In the genomic region with DNA sequence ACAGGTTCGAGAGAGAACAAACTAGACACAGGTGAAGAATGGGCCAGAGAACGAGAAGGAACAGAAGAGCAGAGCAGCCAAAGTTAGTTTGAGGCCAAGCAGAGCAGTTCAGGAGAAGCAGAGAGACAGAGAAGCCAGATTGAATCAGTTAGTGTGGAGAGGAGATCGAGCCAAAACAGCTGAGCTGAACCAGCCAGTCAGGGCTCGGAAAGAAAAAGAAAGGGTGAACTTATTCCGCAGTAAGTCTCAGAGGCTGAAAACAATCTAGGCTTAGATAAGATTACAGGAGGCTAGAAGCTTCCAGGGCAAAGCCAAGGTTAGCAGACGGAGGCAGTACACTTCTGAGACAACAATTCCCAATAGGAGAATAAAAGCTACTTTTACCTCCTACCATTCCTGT, we compare ENCODE assay signal across 13 mouse cellular contexts. TPM values are rescaled to one million over a fixed set of nuclear protein-coding genes. Genes with fewer than 3 reads are reported as not detected.
DNase-seq lines count a peak whose midpoint lies in the region; ATAC-seq and TF ChIP-seq lines count a peak whose summit lies in the region.
"Had no signal": no experiment of that assay in that cellular context is flagged by ENCODE, and none has a peak within 500 bp of the region (broad histone marks: within the 10 kb centered on the region; RNA-seq: fewer than 3 reads in every experiment).

No protein-coding gene starts in this region.

- H3K4me3 ChIP-seq in kidney, embryonic 15.5 days (replicated peaks), result no peak overlapping the region
- peak overlapping the region; percentile 51 for H3K4me3 ChIP-seq in bone marrow macrophage, adult 2 months (ENCODE audit: insufficient read depth, low read length)
- no peak overlapping the region for H3K4me3 ChIP-seq in heart, embryonic 13.5 days
- no peak overlapping the region; the same call in 1 of the 2 replicates for H3K4me3 ChIP-seq in macrophage (ENCODE audit: inconsistent target)
- no peak overlapping the region for H3K4me3 ChIP-seq in forebrain, embryonic 13.5 days

- H3K4me1 ChIP-seq in kidney, embryonic 15.5 days, result no peaks in the 10 kb centered on the region
- H3K4me1 ChIP-seq in bone marrow macrophage, adult 2 months (ENCODE audit: control insufficient read depth, insufficient read depth, low read length), result peaks cover 4% of the 10 kb centered on the region
- peaks cover 21% of the 10 kb centered on the region for H3K4me1 ChIP-seq in heart, embryonic 13.5 days
- no peaks in the 10 kb centered on the region for H3K4me1 ChIP-seq in forebrain, embryonic 13.5 days

- TF ChIP-seq CTCF in bone marrow macrophage, adult 2 months (IDR thresholded peaks at IDR 0.05; ENCODE audit: low read depth, low read length), result no peak

- no peak overlapping the region; the same call in 1 of the 2 replicates for H3K4me2 ChIP-seq in kidney, embryonic 15.5 days
- peak overlapping the region; percentile 22 for H3K4me2 ChIP-seq in heart, embryonic 13.5 days
- H3K4me2 ChIP-seq in forebrain, embryonic 13.5 days, result no peak overlapping the region
- H3K4me2 ChIP-seq: lung, embryonic 14.5 days had no signal

- H3K36me3 ChIP-seq in kidney, embryonic 15.5 days, result peaks cover 32% of the 10 kb centered on the region
- H3K36me3 ChIP-seq in heart, embryonic 13.5 days, result peaks cover 32% of the 10 kb centered on the region
- no peaks in the 10 kb centered on the region for H3K36me3 ChIP-seq in macrophage (ENCODE audit: inconsistent target)
- H3K36me3 ChIP-seq in forebrain, embryonic 13.5 days (ENCODE audit: poor library complexity, severe bottlenecking), result peaks cover 29% of the 10 kb centered on the region

- no peak for ATAC-seq in kidney, embryonic 15.5 days (replicated peaks; ENCODE audit: low FRiP score)
- ATAC-seq in heart, embryonic 13.5 days (ENCODE audit: extremely low read depth, insufficient number of reproducible peaks, low FRiP score, low TSS enrichment), result no peak
- no peak for ATAC-seq in forebrain, embryonic 13.5 days

- H3K79me2 ChIP-seq in macrophage (ENCODE audit: inconsistent target), result no peaks in the 10 kb centered on the region

- H3K9ac ChIP-seq in kidney, embryonic 15.5 days, result no peak overlapping the region
- peak overlapping the region; percentile 0; the same call in 1 of the 2 replicates for H3K9ac ChIP-seq in heart, embryonic 13.5 days
- H3K9ac ChIP-seq in forebrain, embryonic 13.5 days, result no peak overlapping the region
- H3K9ac ChIP-seq: lung, embryonic 14.5 days had no signal

- H3K27me3 ChIP-seq in kidney, embryonic 15.5 days, result no peaks in the 10 kb centered on the region
- H3K27me3 ChIP-seq in heart, embryonic 13.5 days (replicated peaks), result no peaks in the 10 kb centered on the region
- no peaks in the 10 kb centered on the region for H3K27me3 ChIP-seq in forebrain, embryonic 13.5 days

- no peak for TF ChIP-seq POLR2A in bone marrow macrophage, adult 2 months (IDR thresholded peaks at IDR 0.05; ENCODE audit: borderline replicate concordance, low read depth, low read length)

- peak overlapping the region; percentile 54 for H3K27ac ChIP-seq in kidney, embryonic 15.5 days
- peak overlapping the region; percentile 93 for H3K27ac ChIP-seq in bone marrow macrophage, adult 2 months (ENCODE audit: insufficient read depth, low read depth, low read length)
- H3K27ac ChIP-seq in heart, embryonic 13.5 days (replicated peaks), result peak overlapping the region; percentile 51
- H3K27ac ChIP-seq in macrophage, result peak overlapping the region; percentile 65
- no peak overlapping the region for H3K27ac ChIP-seq in forebrain, embryonic 13.5 days

- 64% methylated on average over 6 of the region's 6 CpGs for WGBS in kidney, embryonic 15.5 days
- 25% methylated on average over 6 of the region's 6 CpGs for WGBS in heart, embryonic 13.5 days
- 48% methylated on average over 6 of the region's 6 CpGs for WGBS in macrophage (ENCODE audit: missing documents)
- 89% methylated on average over 6 of the region's 6 CpGs for WGBS in forebrain, embryonic 13.5 days

- no peak for DNase-seq in kidney, postnatal 4 days
- no peak for DNase-seq in cerebellum, adult 11-12 months
- DNase-seq: gastrocnemius, postnatal 25 days; lung, embryonic 14.5 days; retina, postnatal 1 day had no signal

- no peaks in the 10 kb centered on the region for H3K9me3 ChIP-seq in kidney, embryonic 15.5 days (replicated peaks)
- H3K9me3 ChIP-seq in heart, embryonic 13.5 days, result no peaks in the 10 kb centered on the region
- H3K9me3 ChIP-seq in forebrain, embryonic 13.5 days (replicated peaks), result no peaks in the 10 kb centered on the region
- H3K9me3 ChIP-seq: G1E had no signal

RNA-seq across cellular contexts. Expression of a gene that starts 21.9 kb away (rescaled TPM):
- 106 and 125 TPM in 2 replicates for polyA plus RNA-seq in kidney, embryonic 15.5 days (2015; fragmentation: Nextera tagmentation; extraction: Ambion mirVana)
- 12.5 and 13.9 TPM in 2 replicates for polyA plus RNA-seq in bone marrow macrophage, adult 2 months (2012; ENCODE audit: insufficient read depth, insufficient read length, missing spikeins)
- 25.8 and 28.3 TPM in 2 replicates for polyA plus RNA-seq in heart, embryonic 13.5 days (2015; fragmentation: Nextera tagmentation; extraction: Ambion mirVana)
- total RNA-seq in macrophage (2018; cell fraction: chromatin; rRNA removed), result 100 to 1,000 TPM in 7 of 26 experiments, 10 to 100 TPM in 19; 35.1 to 147 (median 63.2) TPM
- total RNA-seq in macrophage (2018; cell fraction: cytosol; rRNA removed), result 10 to 100 TPM in 14 of 26 experiments, 1 to 10 TPM in 12; 6.9 to 18.8 (median 10.2) TPM
- total RNA-seq in macrophage (2018; cell fraction: nucleus; rRNA removed), result 10 to 100 TPM; 21.3 to 91.7 (median 41.7) TPM
- polyA plus RNA-seq in macrophage (2018), result 8.6 to 12.9 TPM (median 8.8 TPM) in 3 replicates
- polyA plus RNA-seq in forebrain, embryonic 13.5 days (2015; fragmentation: Nextera tagmentation; extraction: Ambion mirVana), result 22.6 and 22.8 TPM in 2 replicates

RNA-seq across cellular contexts. Expression of a gene that starts 36.4 kb away (rescaled TPM):
- 395 and 412 TPM in 2 replicates for polyA plus RNA-seq in kidney, embryonic 15.5 days (2015; fragmentation: Nextera tagmentation; extraction: Ambion mirVana)
- polyA plus RNA-seq in bone marrow macrophage, adult 2 months (2012; ENCODE audit: insufficient read depth, insufficient read length, missing spikeins), result 1,334 and 1,359 TPM in 2 replicates
- polyA plus RNA-seq in heart, embryonic 13.5 days (2015; fragmentation: Nextera tagmentation; extraction: Ambion mirVana), result 198 and 202 TPM in 2 replicates
- total RNA-seq in macrophage (2018; cell fraction: chromatin; rRNA removed), result 100 to 1,000 TPM in 1 of 26 experiments, 10 to 100 TPM in 25; 12.2 to 104 (median 43.8) TPM
- 1,000 to 10,000 TPM in 13 of 26 experiments, 100 to 1,000 TPM in 13; 834 to 1,250 (median 980) TPM for total RNA-seq in macrophage (2018; cell fraction: cytosol; rRNA removed)
- 100 to 1,000 TPM in 20 of 26 experiments, 10 to 100 TPM in 6; 36.3 to 257 (median 152) TPM for total RNA-seq in macrophage (2018; cell fraction: nucleus; rRNA removed)
- 849 to 1,117 TPM (median 993 TPM) in 3 replicates for polyA plus RNA-seq in macrophage (2018)
- polyA plus RNA-seq in forebrain, embryonic 13.5 days (2015; fragmentation: Nextera tagmentation; extraction: Ambion mirVana), result 285 TPM in 2 replicates

RNA-seq across cellular contexts. Expression of a gene that starts 37.8 kb away (rescaled TPM):
- polyA plus RNA-seq in kidney, embryonic 15.5 days (2015; fragmentation: Nextera tagmentation; extraction: Ambion mirVana), result 0.24 and 0.30 TPM in 2 replicates
- polyA plus RNA-seq in bone marrow macrophage, adult 2 months (2012; ENCODE audit: insufficient read depth, insufficient read length, missing spikeins), result not detected in 2 replicates
- polyA plus RNA-seq in heart, embryonic 13.5 days (2015; fragmentation: Nextera tagmentation; extraction: Ambion mirVana), result not detected in 2 replicates
- not detected for total RNA-seq in macrophage (2018; cell fraction: chromatin; rRNA removed)
- total RNA-seq in macrophage (2018; cell fraction: cytosol; rRNA removed), result not detected
- total RNA-seq in macrophage (2018; cell fraction: nucleus; rRNA removed), result not detected
- polyA plus RNA-seq in macrophage (2018), result not detected in 3 replicates
- not detected in 2 replicates for polyA plus RNA-seq in forebrain, embryonic 13.5 days (2015; fragmentation: Nextera tagmentation; extraction: Ambion mirVana)
- total RNA-seq: gastrocnemius, postnatal 25 days; midbrain, postnatal 0 days had no signal
- polyA plus RNA-seq: G1E; large intestine, adult 2 months; lung, embryonic 14.5 days; midbrain, postnatal 0 days had no signal
